Mouse (Mus musculus): ENCODE measurements around the gene Lmo7. TPM values are rescaled to one million over a fixed set of nuclear protein-coding genes. Genes with fewer than 3 reads are reported as not detected.

The Lmo7 gene
- polyA plus RNA-seq, 1 experiment from 2014 or later = 24.5 TPM

- no peak for ATAC-seq
- whole genome bisulfite sequencing = 43% methylated on average over 9 of the region's 9 CpGs
- no peaks in the 10 kb centered on the region for H3K27me3 ChIP-seq (replicated peaks; ENCODE audit: control insufficient read depth, insufficient read depth, low read length)
These were observed 140.6 kb downstream of the Lmo7 start for GRCm38 (mm10) chr14:101870171-101870902.

GRCm38 (mm10) chr14:101872846-101873245, 143.1 kb downstream of the Lmo7 start:
- H3K4me2 ChIP-seq (replicated peaks; ENCODE audit: low read depth) = no peak overlapping the region
- no peaks in the 10 kb centered on the region for H3K27me3 ChIP-seq (replicated peaks; ENCODE audit: control insufficient read depth, insufficient read depth, low read length)
- ATAC-seq = peak; percentile 86
- H3K4me3 ChIP-seq (ENCODE audit: low read depth, low read length) = no peak overlapping the region
- H3K4me1 ChIP-seq (replicated peaks; ENCODE audit: control insufficient read depth, insufficient read depth, low read length) = 0 out of 2 replicates have a peak, but pooled peaks cover 6% of the 10 kb centered on the region
- no peak overlapping the region for H3K9ac ChIP-seq (ENCODE audit: low read depth, low read length)
- no peaks in the 10 kb centered on the region for H3K36me3 ChIP-seq (ENCODE audit: control insufficient read depth, insufficient read depth)
- WGBS = 24% methylated on average over 3 of the region's 3 CpGs
- peak; percentile 26; the same call in 1 of the 2 replicates for TF ChIP-seq CTCF (IDR thresholded peaks at IDR 0.05; ENCODE audit: low read depth)
- H3K27ac ChIP-seq (ENCODE audit: low read depth, low read length) = peak overlapping the region; percentile 65
- no peaks in the 10 kb centered on the region for H3K9me3 ChIP-seq (ENCODE audit: control insufficient read depth)

More at GRCm38 (mm10) chr14:101870171-101870902, 140.6 kb downstream of the Lmo7 start:
- no peak overlapping the region for H3K9ac ChIP-seq (ENCODE audit: low read depth, low read length)
- no peak overlapping the region for H3K27ac ChIP-seq (ENCODE audit: low read depth, low read length)
- TF ChIP-seq CTCF (IDR thresholded peaks at IDR 0.05; ENCODE audit: low read depth) = no peak
- H3K9me3 ChIP-seq (ENCODE audit: control insufficient read depth) = no peaks in the 10 kb centered on the region
- 0 out of 2 replicates have a peak, but pooled peaks cover 6% of the 10 kb centered on the region for H3K4me1 ChIP-seq (replicated peaks; ENCODE audit: control insufficient read depth, insufficient read depth, low read length)
- H3K4me3 ChIP-seq (ENCODE audit: low read depth, low read length) = no peak overlapping the region
- H3K36me3 ChIP-seq (ENCODE audit: control insufficient read depth, insufficient read depth) = no peaks in the 10 kb centered on the region
- H3K4me2 ChIP-seq (replicated peaks; ENCODE audit: low read depth) = peak overlapping the region; percentile 27; the same call in 1 of the 2 replicates

- Histone ChIP-seq H3K4me1 (replicated peaks; ENCODE audit: control insufficient read depth, insufficient read depth, low read length) (peaks cover 4% of the 10 kb centered on the region; the same call in 1 of the 2 replicates), H3K4me3 (ENCODE audit: low read depth, low read length) (no peak overlapping the region), H3K27me3 (replicated peaks; ENCODE audit: control insufficient read depth, insufficient read depth, low read length) (no peaks in the 10 kb centered on the region), H3K9me3 (ENCODE audit: control insufficient read depth) (no peaks in the 10 kb centered on the region), H3K9ac (ENCODE audit: low read depth, low read length) (no peak overlapping the region), H3K36me3 (ENCODE audit: control insufficient read depth, insufficient read depth) (no peaks in the 10 kb centered on the region; the same call in 1 of the 2 replicates), H3K27ac (ENCODE audit: low read depth, low read length) (peak overlapping the region; percentile 66), H3K4me2 (replicated peaks; ENCODE audit: low read depth) (peak overlapping the region; percentile 4; the same call in 1 of the 2 replicates)
- 38% methylated on average over 8 of the region's 8 CpGs for WGBS
- TF ChIP-seq CTCF (IDR thresholded peaks at IDR 0.05; ENCODE audit: low read depth) = no peak
- peak; percentile 82 for ATAC-seq
These were observed 148.7 kb downstream of the Lmo7 start for GRCm38 (mm10) chr14:101878346-101879049.

GRCm38 (mm10) chr14:101879050-101879694, 149.4 kb downstream of the Lmo7 start:
- peak; percentile 53 for TF ChIP-seq CTCF (IDR thresholded peaks at IDR 0.05; ENCODE audit: low read depth)
- no peaks in the 10 kb centered on the region for H3K27me3 ChIP-seq (replicated peaks; ENCODE audit: control insufficient read depth, insufficient read depth, low read length)
- no peak overlapping the region for H3K4me3 ChIP-seq (ENCODE audit: low read depth, low read length)
- no peak overlapping the region for H3K9ac ChIP-seq (ENCODE audit: low read depth, low read length)
- no peaks in the 10 kb centered on the region; the same call in 1 of the 2 replicates for H3K36me3 ChIP-seq (ENCODE audit: control insufficient read depth, insufficient read depth)
- no peak overlapping the region for H3K4me2 ChIP-seq (replicated peaks; ENCODE audit: low read depth)
- no peaks in the 10 kb centered on the region for H3K9me3 ChIP-seq (ENCODE audit: control insufficient read depth)
- peaks cover 4% of the 10 kb centered on the region; the same call in 1 of the 2 replicates for H3K4me1 ChIP-seq (replicated peaks; ENCODE audit: control insufficient read depth, insufficient read depth, low read length)
- peak; percentile 84 for ATAC-seq
- H3K27ac ChIP-seq (ENCODE audit: low read depth, low read length) = peak overlapping the region; percentile 66
- 20% methylated on average over 7 of the region's 7 CpGs for WGBS

- Histone ChIP-seq H3K9me3 (ENCODE audit: control insufficient read depth) (no peaks in the 10 kb centered on the region), H3K4me2 (replicated peaks; ENCODE audit: low read depth) (no peak overlapping the region), H3K4me3 (ENCODE audit: low read depth, low read length) (no peak overlapping the region), H3K27ac (ENCODE audit: low read depth, low read length) (no peak overlapping the region), H3K4me1 (replicated peaks; ENCODE audit: control insufficient read depth, insufficient read depth, low read length) (peaks cover 4% of the 10 kb centered on the region; the same call in 1 of the 2 replicates), H3K9ac (ENCODE audit: low read depth, low read length) (no peak overlapping the region), H3K27me3 (replicated peaks; ENCODE audit: control insufficient read depth, insufficient read depth, low read length) (no peaks in the 10 kb centered on the region), H3K36me3 (ENCODE audit: control insufficient read depth, insufficient read depth) (peaks cover 13% of the 10 kb centered on the region; the same call in 1 of the 2 replicates)
- 11% methylated on average over 5 of the region's 5 CpGs for WGBS
- no peak for TF ChIP-seq CTCF (IDR thresholded peaks at IDR 0.05; ENCODE audit: low read depth)
- ATAC-seq = no peak
These were observed 153.2 kb downstream of the Lmo7 start for GRCm38 (mm10) chr14:101882966-101883365.

GRCm38 (mm10) chr14:101883787-101884186, 154.0 kb downstream of the Lmo7 start:
- ATAC-seq = no peak
- WGBS = 73% methylated on average over 6 of the region's 6 CpGs
- Histone ChIP-seq H3K9ac (ENCODE audit: low read depth, low read length) (no peak overlapping the region), H3K36me3 (ENCODE audit: control insufficient read depth, insufficient read depth) (peaks cover 13% of the 10 kb centered on the region; the same call in 1 of the 2 replicates), H3K9me3 (ENCODE audit: control insufficient read depth) (no peaks in the 10 kb centered on the region), H3K27me3 (replicated peaks; ENCODE audit: control insufficient read depth, insufficient read depth, low read length) (no peaks in the 10 kb centered on the region), H3K27ac (ENCODE audit: low read depth, low read length) (no peak overlapping the region), H3K4me3 (ENCODE audit: low read depth, low read length) (no peak overlapping the region), H3K4me2 (replicated peaks; ENCODE audit: low read depth) (no peak overlapping the region), H3K4me1 (replicated peaks; ENCODE audit: control insufficient read depth, insufficient read depth, low read length) (no peaks in the 10 kb centered on the region)
- TF ChIP-seq CTCF (IDR thresholded peaks at IDR 0.05; ENCODE audit: low read depth) = no peak

All from intestine, postnatal 0 days (tissue).